Comparison of ENCODE assay signal across 13 mouse cellular contexts in genomic region chr4:150846316-150846715, GRCm38 (mm10).
"Had no signal": no experiment of that assay in that cellular context is flagged by ENCODE, and none has a peak within 500 bp of the region (broad histone marks: within the 10 kb centered on the region; RNA-seq: fewer than 3 reads in every experiment).

No protein-coding gene starts in this region.

- H3K4me1 ChIP-seq: liver, embryonic 12.5 days had no signal

- H3K4me3 ChIP-seq: limb, embryonic 15.5 days; liver, embryonic 12.5 days; midbrain, embryonic 10.5 days had no signal

- DNase-seq: kidney, adult 9 months; kidney, postnatal 36 days; layer of hippocampus, adult 9-11 months; layer of hippocampus, postnatal 36 days; lung, postnatal 4 days; right cerebral cortex, adult 18-20 months; right cerebral cortex, postnatal 25 days; thymus, postnatal 4 days had no signal

- ATAC-seq: liver, embryonic 12.5 days had no signal

- H3K36me3 ChIP-seq: limb, embryonic 15.5 days; liver, embryonic 12.5 days; midbrain, embryonic 10.5 days had no signal

- H3K27ac ChIP-seq: kidney, postnatal 0 days; limb, embryonic 15.5 days; liver, embryonic 12.5 days had no signal

- H3K9ac ChIP-seq: limb, embryonic 15.5 days; liver, embryonic 12.5 days; lung, embryonic 14.5 days had no signal

- H3K4me2 ChIP-seq: limb, embryonic 15.5 days; liver, embryonic 12.5 days; lung, embryonic 14.5 days had no signal

- H3K9me3 ChIP-seq: limb, embryonic 15.5 days; liver, embryonic 12.5 days; midbrain, embryonic 10.5 days had no signal

- H3K27me3 ChIP-seq: limb, embryonic 15.5 days; liver, embryonic 12.5 days had no signal
